Mouse (Mus musculus) ES-E14 (cell line): ENCODE measurements around the gene Fam160a2. TPM values are rescaled to one million over a fixed set of nuclear protein-coding genes. Genes with fewer than 3 reads are reported as not detected.
A peak's percentile ranks its signal among the peaks of the same experiment; 100 is the strongest.

Experiments
- DNase-seq: peaks from one replicate; pipeline ENCODE4 v3.0.0-alpha.2; 2013; ENCODE audit warnings: low read depth, low spot score
- H3K27ac ChIP-seq: 2 replicates; pipeline ENCODE4 v1.5.1; 2012; ENCODE audit warnings: low read depth, mild to moderate bottlenecking, low read length, moderate library complexity, mixed read lengths; ENCODE audit not compliant: poor library complexity, insufficient read depth, severe bottlenecking
- H3K36me3 ChIP-seq: 2 replicates; pipeline ENCODE4 v1.6.1; 2012; ENCODE audit warnings: mild to moderate bottlenecking, low read length, moderate library complexity, mixed read lengths; ENCODE audit not compliant: control insufficient read depth, poor library complexity, insufficient read depth, severe bottlenecking
- H3K4me1 ChIP-seq, 2 experiments: fragments of 150-350 bp in 1 of 2; sonication (generic) in 1 of 2; 2 replicates each; pipeline ENCODE4 v1.6.1; 2012; ENCODE audit warnings: low read length in 2 of 2, mild to moderate bottlenecking in 1 of 2, mixed read lengths in 1 of 2; ENCODE audit not compliant: control insufficient read depth in 2 of 2, insufficient read depth in 2 of 2, poor library complexity in 1 of 2
- H3K4me3 ChIP-seq, 2 experiments: fragments of 150-350 bp in 1 of 2; sonication (generic) in 1 of 2; 2 replicates each; pipeline ENCODE4 v1.5.1; 2012; ENCODE audit warnings: low read length in 2 of 2, low read depth in 1 of 2, mild to moderate bottlenecking in 1 of 2, mixed read lengths in 1 of 2; ENCODE audit not compliant: insufficient read depth in 1 of 2, poor library complexity in 1 of 2, severe bottlenecking in 1 of 2
- H3K9ac ChIP-seq: 2 replicates; pipeline ENCODE4 v1.6.1; 2012; ENCODE audit warnings: low read depth, mild to moderate bottlenecking, low read length, mixed read lengths; ENCODE audit not compliant: poor library complexity, insufficient read depth, severe bottlenecking
- H3K9me3 ChIP-seq: fragments of 150-350 bp; sonication (generic); 2 replicates; pipeline ENCODE4 v1.6.1; 2012; ENCODE audit warnings: low read depth, mild to moderate bottlenecking, low read length; ENCODE audit not compliant: control insufficient read depth, insufficient read depth
- CHD2 ChIP-seq: IDR thresholded peaks from 2 replicates; pipeline ENCODE4 v1.6.1; 2014; ENCODE audit warnings: mild to moderate bottlenecking, low read depth, low read length, inconsistent platforms
- HCFC1 ChIP-seq: IDR thresholded peaks from 2 replicates; pipeline ENCODE4 v1.6.1; 2012; ENCODE audit warnings: low read length, inconsistent platforms, borderline replicate concordance; ENCODE audit not compliant: insufficient read depth
- MAFK ChIP-seq: IDR thresholded peaks from 2 replicates; pipeline ENCODE4 v1.6.1; 2014; ENCODE audit warnings: mild to moderate bottlenecking, low read depth, low read length, inconsistent platforms; ENCODE audit not compliant: insufficient read depth
- ZC3H11A ChIP-seq: IDR thresholded peaks from 2 replicates; pipeline ENCODE4 v1.6.1; 2012; ENCODE audit warnings: low read depth, mild to moderate bottlenecking, inconsistent platforms, low read length, borderline replicate concordance
- ZNF384 ChIP-seq: IDR thresholded peaks from 2 replicates; pipeline ENCODE4 v1.6.1; 2012; ENCODE audit warnings: low read depth, low read length, inconsistent platforms
- in situ Hi-C, 2 experiments: fragments of 600-800 bp; cut with MboI; formaldehyde crosslinking; loops; one replicate each; pipeline ENCODE4 v1.15.1; 2025; ENCODE audit warnings: low sequenced_read_pairs in 2 of 2, inconsistent platforms in 1 of 2; ENCODE audit not compliant: unreplicated experiment in 2 of 2
- total RNA-seq: library from RNA; depleted of rRNA; stranded (reverse); fragments of 300-350 nt; gene quantifications from 2 replicates; pipeline ENCODE4 v1.2.3, GENCODE M21; 2012

Fam160a2 gene
- total RNA-seq, 1 experiment, result 29.9 TPM

DNA sequence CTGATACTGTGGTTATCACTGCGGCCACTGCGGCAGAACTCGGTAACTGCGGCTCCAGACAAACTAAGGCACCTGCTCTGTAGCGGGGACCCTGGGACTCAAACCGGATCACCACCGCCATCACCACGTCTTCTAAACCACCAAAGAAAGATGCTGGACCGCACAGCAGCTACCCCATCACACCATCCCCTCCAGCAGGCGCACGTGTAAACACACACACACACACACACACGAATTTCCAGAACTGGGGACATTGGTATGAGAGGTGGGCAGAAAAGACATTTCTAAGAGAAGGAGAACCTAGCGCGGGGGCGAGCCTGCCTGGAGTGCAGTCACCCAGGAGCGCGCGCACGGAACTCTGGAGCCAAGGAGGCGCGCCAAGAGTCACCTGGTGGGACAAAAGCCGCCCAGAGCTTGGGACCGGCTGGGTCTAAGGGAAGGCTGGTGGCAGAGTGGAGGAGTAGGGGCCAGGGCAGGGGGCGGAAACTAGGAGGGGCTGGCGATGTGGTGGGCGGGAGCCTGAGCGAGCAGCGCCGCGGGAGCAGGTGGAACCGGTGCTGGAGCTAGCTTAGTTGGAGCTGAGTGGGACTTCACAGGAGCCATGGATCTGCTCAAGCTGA lies 25.7 kb upstream of the Fam160a2 start, which contains the start of gene Cckbr:
Gene Cckbr, plus strand, starts transcription at position 308 of the 620 bp plus-strand sequence.
- Histone ChIP-seq H3K4me1 (peaks cover 0 to 2% of the 10 kb centered on the region in 2 experiments; a peak in 2 of 4 replicates), H3K4me3 (peak within 1 kb of the TSS; percentile 57 to 65), H3K9me3 (no peaks in the 10 kb centered on the region), H3K27ac (no peak within 1 kb of the TSS), H3K36me3 (no peaks in the 10 kb centered on the region), H3K9ac (peak within 1 kb of the TSS; percentile 18)
- no peak for TF ChIP-seq HCFC1
- no peak for TF ChIP-seq CHD2
- no peak for TF ChIP-seq ZC3H11A
- TF ChIP-seq MAFK, result no peak
- TF ChIP-seq ZNF384, result no peak
- in situ Hi-C loops, result no loop called here
- DNase-seq, result peak; percentile 54

GRCm38 (mm10) chr7:105424368-105424767 lies 24.5 kb upstream of the Fam160a2 start:
- in situ Hi-C loops, result no loop called here
- no peaks in the 10 kb centered on the region for H3K36me3 ChIP-seq
- no peak for DNase-seq
- no peak for TF ChIP-seq HCFC1
- TF ChIP-seq CHD2, result no peak
- no peak for TF ChIP-seq ZNF384
- H3K4me1 ChIP-seq, result peaks cover 0 to 2% of the 10 kb centered on the region in 2 experiments; a peak in 2 of 4 replicates
- no peak overlapping the region for H3K9ac ChIP-seq
- H3K9me3 ChIP-seq, result no peaks in the 10 kb centered on the region
- H3K4me3 ChIP-seq, result no peak overlapping the region
- no peak overlapping the region for H3K27ac ChIP-seq

- DNase-seq, result no peak
- no peak overlapping the region for H3K9ac ChIP-seq
- TF ChIP-seq HCFC1 (no peak), ZC3H11A (no peak), CHD2 (no peak), MAFK (no peak), ZNF384 (no peak)
- H3K36me3 ChIP-seq, result no peaks in the 10 kb centered on the region
- H3K4me1 ChIP-seq, result peaks cover 0 to 2% of the 10 kb centered on the region in 2 experiments; a peak in 1 of 4 replicates
- H3K27ac ChIP-seq, result no peak overlapping the region
- no peaks in the 10 kb centered on the region for H3K9me3 ChIP-seq
- no peak overlapping the region for H3K4me3 ChIP-seq
- in situ Hi-C loops, result no loop called here
Measured at GRCm38 (mm10) chr7:105420903-105421302, 21.0 kb upstream of the Fam160a2 start.

GRCm38 (mm10) chr7:105418106-105418505 lies 18.3 kb upstream of the Fam160a2 start:
- no peak for TF ChIP-seq MAFK
- in situ Hi-C loops, result loop anchor here in 1 of 2 experiments (10.0 kb wide), 1 partner anchor 57 kb away; no protein-coding TSS in a partner anchor
- DNase-seq, result no peak

DNA sequence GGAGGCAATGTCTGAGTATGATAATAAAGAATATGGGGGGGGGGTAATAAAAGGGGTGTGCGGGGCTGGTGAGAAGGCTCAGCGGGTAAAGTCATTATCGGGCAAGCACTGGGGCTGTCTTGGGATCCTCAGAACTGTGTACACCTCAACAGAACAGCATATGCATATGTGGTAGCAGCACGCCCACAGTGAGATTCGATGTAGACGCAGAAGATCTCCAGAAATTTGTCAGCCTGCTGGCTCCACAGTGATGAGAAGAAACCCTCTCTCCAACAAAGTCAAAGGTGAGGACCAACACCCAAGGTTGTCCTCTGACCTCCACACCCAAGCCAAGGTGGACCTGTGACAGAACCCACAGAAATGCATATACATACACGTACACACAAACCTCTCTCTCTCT lies 16.7 kb upstream of the Fam160a2 start:
- Histone ChIP-seq H3K4me1 (no peaks in the 10 kb centered on the region; a peak in 1 of 4 replicates), H3K4me3 (no peak overlapping the region), H3K9me3 (no peaks in the 10 kb centered on the region), H3K27ac (no peak overlapping the region), H3K9ac (no peak overlapping the region), H3K36me3 (no peaks in the 10 kb centered on the region)
- DNase-seq, result no peak
- in situ Hi-C loops, result loop anchor here in 1 of 2 experiments (10.0 kb wide), 1 partner anchor 58 kb away; no protein-coding TSS in a partner anchor
- TF ChIP-seq MAFK, result no peak
- no peak for TF ChIP-seq ZC3H11A
- no peak for TF ChIP-seq ZNF384
- TF ChIP-seq HCFC1, result no peak
- no peak for TF ChIP-seq CHD2

More at GRCm38 (mm10) chr7:105418106-105418505, 18.3 kb upstream of the Fam160a2 start:
- no peak overlapping the region for H3K9ac ChIP-seq
- H3K4me1 ChIP-seq, result no peaks in the 10 kb centered on the region
- H3K9me3 ChIP-seq, result no peaks in the 10 kb centered on the region
- H3K27ac ChIP-seq, result no peak overlapping the region
- no peaks in the 10 kb centered on the region for H3K36me3 ChIP-seq
- H3K4me3 ChIP-seq, result no peak overlapping the region
